Mouse (Mus musculus) heart, postnatal 25 days (tissue): ENCODE measurements at regions not wholly inside any gene's neighbourhood (a gene's known extent, or its start where the extent isn't known, plus 50 kb on each side); places are given as distances from the start of the nearest gene placed in this dataset.

Source experiments
- DNase-seq: peaks from one replicate; pipeline ENCODE4 v3.0.0; 2022; ENCODE audit warnings: low spot score
- intact Hi-C: fragments of 180-260 bp; cut with DNase I; formaldehyde crosslinking; loops from one replicate; pipeline ENCODE4 v1.15.1; 2025

DNA sequence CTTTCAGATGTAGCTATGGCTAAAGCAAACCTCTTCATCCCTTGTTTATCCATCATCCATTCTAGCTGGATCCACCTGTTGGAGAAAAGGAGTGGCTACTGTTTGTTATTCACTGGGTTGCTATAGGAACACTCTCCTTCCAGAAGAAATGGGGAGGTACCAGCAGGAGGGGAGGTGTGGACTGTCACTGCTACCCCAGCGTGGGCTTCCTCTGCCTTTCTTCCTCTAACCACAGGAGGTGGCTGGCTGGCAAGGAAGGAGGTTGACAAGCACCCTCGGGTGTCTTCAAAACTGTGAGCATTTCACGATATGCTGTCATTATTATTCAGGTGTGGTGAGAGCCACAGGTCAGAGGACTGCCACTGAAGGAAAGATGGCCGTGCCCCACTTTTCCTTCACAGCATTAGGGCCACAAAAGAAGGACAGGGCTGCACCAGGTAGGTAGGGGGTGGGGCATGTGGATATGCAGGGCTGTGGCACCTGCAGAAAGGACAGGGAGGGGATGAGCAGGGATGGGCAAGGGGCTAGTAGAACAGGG is 122.2 kb downstream of the Plxna1 start:
- intact Hi-C loops = loop anchor here (5.0 kb wide), 2 partner anchors 102 to 313 kb away; no protein-coding TSS in a partner anchor
- DNase-seq = no peak

DNA sequence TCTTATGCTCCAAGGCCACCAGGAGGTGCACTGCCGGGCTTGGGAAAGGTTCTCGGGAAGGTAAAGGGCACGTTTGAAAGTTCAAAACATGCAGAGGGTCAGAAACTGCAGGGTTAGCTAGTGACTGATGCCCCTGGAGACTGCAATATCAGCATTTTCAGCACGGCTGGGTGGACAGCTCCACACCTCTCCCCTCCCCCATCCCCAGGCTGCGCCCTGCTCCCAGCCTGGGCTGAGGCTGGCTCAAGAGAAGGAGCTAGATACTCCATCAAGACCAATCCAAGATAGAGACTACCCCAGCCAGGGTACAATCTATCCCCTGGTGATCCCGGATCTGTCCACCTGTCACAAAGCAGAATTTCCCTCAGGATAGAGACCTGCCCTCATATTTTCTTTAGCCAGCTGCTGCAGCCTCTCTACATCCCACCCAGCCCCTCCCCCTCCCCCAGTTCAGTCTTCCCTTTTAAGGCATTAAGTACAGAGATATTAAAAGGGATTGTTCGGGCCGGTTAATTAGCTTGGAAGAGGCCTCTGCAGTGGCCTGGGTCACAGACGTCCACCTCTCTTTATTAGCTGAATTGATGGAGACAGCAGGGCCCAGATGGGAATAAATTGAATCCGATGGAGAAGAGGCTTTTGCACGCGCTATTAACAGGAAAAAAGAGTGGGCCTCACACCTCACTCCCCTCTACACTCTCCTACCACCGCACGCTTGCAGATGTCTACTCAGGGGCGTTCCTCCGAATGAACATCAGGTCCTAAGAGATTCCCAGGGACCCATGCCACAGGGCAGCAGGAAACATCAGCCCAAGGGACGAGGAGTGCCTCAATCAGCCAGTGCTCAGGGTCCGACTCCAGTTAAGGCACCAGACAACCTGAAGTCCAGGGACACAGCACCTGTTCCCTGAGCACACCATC is 119.8 kb downstream of the Plxna1 start:
- intact Hi-C loops = loop anchor here (5.0 kb wide), 2 partner anchors 100 to 315 kb away; no protein-coding TSS in a partner anchor
- DNase-seq = no peak

GRCm38 (mm10) chr6:89245506-89245905 is 116.9 kb downstream of the Plxna1 start:
- DNase-seq = no peak
- intact Hi-C loops = no loop called here

- DNase-seq = no peak
- intact Hi-C loops = no loop called here
Observed at GRCm38 (mm10) chr6:89246261-89246660, 116.2 kb downstream of the Plxna1 start.

DNA sequence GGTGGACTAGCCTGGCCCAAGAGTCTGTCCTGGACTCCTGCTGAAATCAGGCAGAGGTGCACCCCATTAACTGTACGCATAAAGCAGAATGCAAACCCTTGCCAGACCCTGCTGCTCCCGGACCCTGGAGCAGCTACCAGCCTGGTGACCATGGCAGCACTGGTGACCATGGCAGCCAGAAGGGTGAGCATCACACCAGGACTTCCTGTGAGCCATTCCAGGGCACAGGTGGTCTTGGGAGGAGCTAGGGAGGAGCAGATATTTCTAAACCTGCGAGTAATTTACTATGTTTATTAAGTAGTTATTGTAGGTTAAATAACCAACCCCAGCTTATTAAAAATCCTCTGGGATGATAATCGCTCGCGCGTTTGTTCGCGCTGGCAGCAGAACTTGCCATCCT is 113.8 kb downstream of the Plxna1 start:
- DNase-seq = no peak
- intact Hi-C loops = no loop called here

DNA sequence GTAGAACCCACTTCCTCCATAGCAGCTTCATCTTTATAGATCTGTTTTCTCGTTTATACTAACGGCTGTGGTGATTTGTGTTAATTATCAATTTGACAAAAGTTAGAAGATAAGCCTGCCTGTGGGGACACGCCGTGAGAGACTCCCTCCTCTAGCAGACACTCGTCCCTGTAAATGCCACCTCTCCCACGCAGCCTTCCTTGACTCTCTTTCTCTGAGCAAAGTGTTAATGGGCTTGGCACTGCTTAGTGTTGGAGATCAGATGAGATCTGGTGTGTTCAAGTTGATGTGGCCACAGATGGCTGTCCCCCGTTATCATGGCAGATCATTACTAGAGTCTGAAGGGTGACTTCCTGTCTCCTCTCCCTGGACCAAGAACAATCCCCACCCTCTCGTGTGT is 113.1 kb downstream of the Plxna1 start:
- no peak for DNase-seq
- intact Hi-C loops = no loop called here

DNA sequence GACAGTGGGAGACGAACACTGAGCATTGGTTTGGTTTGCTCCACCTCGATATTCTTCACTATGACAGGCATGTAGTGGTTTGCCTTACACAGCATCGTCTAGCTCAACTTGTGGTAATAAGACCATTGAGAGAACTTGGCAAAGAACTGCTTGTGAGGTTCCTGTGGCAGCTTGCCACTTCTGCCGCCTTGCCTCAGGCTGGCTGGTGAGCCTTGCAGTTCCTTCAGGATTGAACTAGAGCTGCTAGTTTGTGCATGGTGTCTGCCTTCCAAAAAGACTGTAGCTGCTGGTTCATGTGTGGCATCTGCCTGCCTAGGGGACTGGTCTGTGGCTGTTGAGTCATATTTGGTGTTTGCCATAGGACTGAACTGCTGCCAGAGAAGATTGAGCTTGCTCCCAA is 110.8 kb downstream of the Plxna1 start:
- DNase-seq = no peak
- intact Hi-C loops = no loop called here

DNA sequence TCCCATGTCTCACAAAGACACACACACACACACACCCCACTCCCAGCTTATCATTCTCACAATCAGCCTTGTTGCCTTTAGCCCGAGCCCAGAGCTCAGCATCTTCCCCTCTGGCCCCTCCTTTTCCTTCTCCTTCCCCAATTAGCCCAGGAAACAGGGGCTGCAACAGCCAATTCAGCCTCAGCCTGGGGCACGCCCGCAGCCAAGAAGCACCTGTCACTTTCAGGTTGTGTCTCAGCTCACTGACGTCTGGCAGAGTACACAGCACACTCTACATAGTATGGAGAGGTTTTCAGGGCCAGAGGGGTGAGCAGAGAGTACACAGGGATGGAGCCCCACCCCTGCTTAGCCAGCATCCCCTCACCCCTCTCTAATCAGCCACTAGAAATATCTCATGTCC is 106.4 kb downstream of the Plxna1 start:
- no peak for DNase-seq
- intact Hi-C loops = no loop called here

- intact Hi-C loops = no loop called here
- DNase-seq = no peak
Observed at GRCm38 (mm10) chr6:89256630-89257292, 105.7 kb downstream of the Plxna1 start.

DNA sequence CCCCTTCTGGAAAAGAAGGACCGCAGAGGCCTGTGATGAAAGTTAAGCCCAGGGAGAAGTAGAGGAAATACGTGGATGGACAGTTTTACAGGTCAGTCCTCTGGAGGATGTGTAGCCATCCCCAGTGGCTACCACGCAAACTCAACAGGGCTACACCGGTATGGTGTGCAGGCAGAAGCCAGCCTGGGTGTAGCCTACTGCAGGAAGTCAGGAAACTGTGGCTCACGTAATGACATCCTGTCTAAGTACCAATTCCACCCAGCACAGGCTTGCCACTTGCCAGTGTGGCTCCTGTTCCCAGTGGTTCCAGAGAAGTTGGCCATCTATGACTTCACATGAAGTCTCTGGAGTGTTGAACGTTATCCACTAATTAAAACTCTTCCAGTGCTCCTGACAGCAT is 105.0 kb downstream of the Plxna1 start:
- intact Hi-C loops = no loop called here
- no peak for DNase-seq

DNA sequence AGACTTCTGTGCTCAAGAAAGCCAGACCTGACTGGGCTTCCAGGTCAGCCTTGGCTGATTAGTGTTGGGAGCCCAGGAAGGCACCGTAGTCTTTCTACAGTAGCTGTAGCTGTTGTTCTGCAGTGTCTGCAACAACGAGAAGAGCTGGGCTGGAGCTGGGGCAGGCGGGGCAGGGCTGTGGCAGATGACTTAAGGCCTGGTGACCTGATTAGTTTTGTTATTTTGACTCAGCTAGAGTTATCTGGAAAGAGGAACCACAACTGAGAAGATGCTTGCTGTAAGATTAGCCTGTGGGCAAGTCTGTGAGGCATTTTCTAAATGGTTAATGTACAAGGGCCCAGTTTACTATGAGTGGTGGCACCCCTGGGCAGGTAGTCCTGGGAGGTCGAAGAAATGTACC is 104.3 kb downstream of the Plxna1 start:
- intact Hi-C loops = no loop called here
- DNase-seq = no peak

- no peak for DNase-seq
- intact Hi-C loops = no loop called here
Observed at GRCm38 (mm10) chr6:89259406-89259994, 102.9 kb downstream of the Plxna1 start.

- intact Hi-C loops = no loop called here
- no peak for DNase-seq
Observed at GRCm38 (mm10) chr6:89262958-89263357, 99.5 kb downstream of the Plxna1 start.

DNA sequence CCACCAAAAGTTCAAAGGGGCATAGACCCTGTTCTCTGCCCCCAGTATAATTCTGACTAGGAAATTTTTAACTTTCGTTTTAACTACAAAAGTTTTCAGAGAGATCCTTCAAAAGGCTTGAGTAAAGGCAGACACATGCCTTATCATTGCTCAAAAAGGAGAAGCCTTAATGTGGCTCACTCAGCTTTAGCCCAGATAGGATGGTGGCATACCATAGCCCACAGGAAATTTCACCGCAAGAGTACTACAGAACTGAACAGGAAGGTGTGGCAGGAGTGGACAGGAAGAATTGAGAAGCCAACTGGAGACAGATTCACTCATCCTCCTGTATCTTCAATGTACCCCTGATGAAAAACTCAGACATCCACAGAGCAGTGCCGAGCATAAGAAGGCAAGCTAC is 97.1 kb downstream of the Plxna1 start:
- intact Hi-C loops = no loop called here
- no peak for DNase-seq
